Mouse (Mus musculus) cerebellum, adult 11-12 months (tissue): Measurements from ENCODE around the gene Rps3a1.

Experiments
- DNase-seq: peaks from one replicate; pipeline ENCODE4 v3.0.0; 2022

The Rps3a1 gene

GRCm38 (mm10) chr3:86142263-86142933, at the start of gene Rps3a1:
Rps3a1 (minus strand) TSS chr3:86142702.
- peak; percentile 97 for DNase-seq

- DNase-seq, result no peak
Observed at GRCm38 (mm10) chr3:86187736-86188389, 45.4 kb upstream of the Rps3a1 start.

DNA sequence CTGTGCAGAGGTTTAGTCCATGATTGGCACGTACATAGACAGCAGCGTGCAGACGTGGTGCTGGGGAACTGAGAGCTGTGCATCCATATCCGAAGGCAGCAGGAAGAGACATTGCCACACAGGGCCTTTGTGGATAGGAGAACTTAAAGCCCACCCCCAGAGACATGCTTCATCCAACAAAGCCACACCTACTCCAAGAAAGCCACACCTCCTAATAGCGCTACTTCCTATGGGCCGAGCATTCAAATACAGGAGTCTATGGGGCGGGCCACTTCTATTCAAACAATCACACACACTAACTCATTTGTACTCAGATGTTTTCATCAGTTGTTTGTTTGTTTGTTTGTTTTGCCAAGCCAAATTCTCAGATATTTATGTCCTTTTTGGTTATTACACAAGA, 42.0 kb upstream of the Rps3a1 start:
- no peak for DNase-seq

DNA sequence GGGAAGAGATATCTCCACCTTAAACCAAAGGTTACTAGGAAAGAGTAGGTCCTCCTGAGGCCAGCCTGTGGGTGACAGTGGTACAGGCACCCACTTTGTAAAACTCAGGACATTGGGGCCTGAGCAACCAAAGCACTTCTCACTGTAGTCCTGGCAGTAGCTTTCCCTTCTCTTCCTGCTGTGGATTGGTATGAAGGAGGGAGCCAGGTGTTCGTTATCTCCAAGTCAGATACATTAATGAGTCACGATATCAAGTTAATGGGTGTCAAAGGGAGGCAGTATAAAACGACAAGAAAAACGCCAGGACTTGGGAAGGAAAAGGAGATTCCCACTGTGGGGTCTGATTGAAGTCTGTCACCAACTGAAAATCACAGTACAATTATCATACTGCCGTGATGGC, 38.6 kb upstream of the Rps3a1 start:
- no peak for DNase-seq

- DNase-seq, result no peak
Observed at GRCm38 (mm10) chr3:86179714-86180113, 37.2 kb upstream of the Rps3a1 start.

DNA sequence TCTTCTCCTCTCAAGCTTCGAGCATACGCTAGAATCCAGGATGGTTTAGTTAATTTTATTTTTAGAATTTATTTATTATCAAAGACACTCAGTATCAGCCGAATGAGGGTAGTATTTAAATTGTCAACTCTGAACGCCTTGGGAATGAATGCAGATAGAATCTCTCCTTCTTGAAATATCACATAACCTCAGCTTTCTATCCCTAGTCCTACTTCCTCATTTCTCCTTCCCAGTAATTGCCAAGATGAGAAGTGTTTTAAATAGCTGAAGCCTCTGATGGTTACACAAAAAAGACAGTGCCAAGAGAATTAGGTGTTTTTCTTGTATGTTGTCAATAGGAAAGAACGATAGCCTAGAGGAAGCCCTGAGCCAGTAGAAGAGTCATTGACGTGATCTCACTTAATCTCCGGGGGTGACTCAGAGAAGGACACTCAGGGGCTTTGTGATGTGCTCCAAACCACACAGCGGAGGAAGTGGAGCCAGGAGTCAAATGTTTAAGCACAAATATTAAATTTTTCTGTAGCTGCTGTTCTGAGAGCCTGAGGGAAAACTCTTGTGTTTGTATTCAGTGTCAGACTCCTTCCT, 26.4 kb upstream of the Rps3a1 start:
- DNase-seq, result no peak

- no peak for DNase-seq
Observed at GRCm38 (mm10) chr3:86149521-86149920, 7.0 kb upstream of the Rps3a1 start.

DNA sequence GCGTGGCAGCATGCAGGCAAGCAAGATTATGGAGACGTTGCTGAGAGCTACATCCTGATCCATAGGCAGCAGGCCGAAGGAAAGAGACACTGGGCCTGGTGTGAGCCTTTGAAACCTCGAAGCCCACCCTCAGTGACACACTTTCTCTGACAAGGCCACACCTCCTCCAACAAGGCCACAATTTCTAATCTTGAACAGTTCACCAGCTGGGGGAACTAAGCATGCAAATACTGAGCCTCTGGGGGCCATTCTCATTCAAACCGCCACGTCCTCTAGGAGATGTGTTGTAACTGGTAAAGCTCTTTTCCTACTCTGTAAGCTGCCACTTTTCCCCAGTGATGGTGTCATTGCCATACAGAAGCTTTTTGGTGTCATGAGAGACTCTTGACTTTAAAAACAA, 6.6 kb upstream of the Rps3a1 start:
- no peak for DNase-seq

DNA sequence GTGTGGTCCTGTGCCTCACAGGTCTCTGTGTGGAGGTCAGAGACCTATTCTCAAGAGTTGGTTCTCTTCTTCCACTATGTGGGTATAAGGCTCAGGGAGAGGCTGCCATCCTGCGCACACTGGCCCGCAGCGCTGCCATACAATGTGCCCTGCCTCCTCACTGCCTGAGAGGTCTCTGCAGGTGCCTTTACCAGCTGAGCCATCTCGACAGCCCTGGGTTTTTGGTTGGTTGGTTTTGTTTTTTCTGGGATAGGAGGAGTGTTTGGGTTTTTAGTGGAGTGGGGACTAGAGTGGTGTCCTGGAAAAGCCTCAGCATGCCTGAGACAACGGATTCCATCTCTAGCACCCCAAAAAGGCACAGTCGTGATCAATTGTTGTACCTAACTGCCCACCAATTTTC, 841 bp upstream of the Rps3a1 start:
- DNase-seq, result peak; percentile 12

DNA sequence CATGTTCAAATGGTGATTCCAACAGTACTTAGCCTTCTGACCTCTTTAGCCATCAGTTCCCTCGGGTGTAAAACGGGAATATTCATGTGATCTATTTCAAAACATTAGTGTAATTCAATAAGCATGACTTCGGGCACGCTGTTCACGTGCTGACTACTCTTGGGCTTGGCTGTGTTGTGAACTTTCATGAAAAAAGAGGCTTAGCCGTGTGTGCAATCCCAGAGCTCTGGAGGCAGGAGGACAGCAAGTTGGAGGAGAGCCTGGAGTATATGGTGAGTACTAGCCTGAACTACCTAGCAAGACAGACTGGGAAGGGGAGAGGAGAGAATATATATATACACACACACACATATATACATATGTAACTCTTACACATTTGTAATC, 424 bp upstream of the Rps3a1 start:
- no peak for DNase-seq

DNA sequence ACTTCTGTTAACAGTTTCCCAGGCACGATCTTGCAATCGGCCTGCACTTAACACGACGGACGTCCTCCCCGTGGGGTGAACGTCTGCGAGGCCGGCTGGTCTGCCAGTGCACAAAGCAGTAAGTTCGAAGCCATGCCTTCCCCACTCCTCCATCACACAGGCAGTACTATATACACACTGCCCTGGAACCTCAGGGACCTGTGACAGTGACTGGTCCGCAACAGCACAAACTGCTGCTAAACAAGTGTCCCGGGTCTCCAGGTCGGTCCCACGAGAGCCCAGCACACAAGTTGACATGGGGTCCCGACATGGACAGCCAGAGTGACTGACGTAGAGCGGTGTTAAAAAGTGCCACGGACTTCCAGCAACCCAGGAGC, 628 bp downstream of the Rps3a1 start:
- no peak for DNase-seq

GRCm38 (mm10) chr3:86141366-86141765, 1.1 kb downstream of the Rps3a1 start:
- DNase-seq, result peak; percentile 13

DNA sequence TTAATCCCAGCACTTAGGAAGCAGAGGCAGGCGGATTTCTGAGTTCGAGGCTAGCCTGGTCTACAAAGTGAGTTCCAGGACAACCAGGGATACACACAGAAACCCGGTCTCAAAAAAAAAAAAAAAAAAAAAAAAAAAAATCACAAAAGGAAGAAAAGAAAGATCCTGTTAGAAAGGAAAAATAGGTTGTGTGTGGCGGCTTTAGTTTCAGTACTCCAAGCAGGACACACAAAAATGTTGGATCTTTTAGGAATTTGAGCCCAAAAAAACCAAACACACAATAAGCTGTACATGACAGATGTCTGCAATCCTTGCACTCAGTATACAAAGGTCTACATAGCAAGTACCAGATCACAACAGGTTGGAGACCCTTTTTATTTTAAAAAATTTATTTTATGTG, 2.8 kb downstream of the Rps3a1 start:
- no peak for DNase-seq

DNA sequence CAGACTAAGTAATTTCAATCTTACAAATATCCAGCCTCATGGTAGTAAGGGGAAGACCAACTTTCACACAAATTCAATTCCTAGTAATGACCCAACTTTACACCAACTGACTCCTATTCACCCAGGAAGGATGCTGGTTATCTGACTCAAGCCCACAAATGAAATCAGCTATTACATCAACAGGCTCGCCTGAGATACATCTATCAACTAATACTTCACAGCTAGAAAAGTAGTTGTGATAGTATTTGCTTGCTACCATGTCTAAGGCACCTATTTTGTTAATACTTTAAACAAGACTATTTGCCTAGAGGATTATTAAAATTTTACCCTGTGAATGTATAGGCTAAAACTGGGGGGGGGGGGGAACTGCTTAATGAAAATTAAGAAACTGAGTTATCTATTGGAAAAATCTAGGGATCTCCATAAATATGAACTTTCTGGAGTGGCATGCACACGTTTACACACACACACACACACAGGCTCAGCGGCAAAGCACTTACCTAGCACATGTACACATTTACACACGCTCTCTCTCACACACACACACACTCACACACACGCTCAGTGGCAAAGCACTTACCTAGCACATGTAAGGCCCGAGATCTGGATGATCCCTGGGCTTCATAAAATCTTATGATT, 5.4 kb downstream of the Rps3a1 start:
- DNase-seq, result no peak

DNA sequence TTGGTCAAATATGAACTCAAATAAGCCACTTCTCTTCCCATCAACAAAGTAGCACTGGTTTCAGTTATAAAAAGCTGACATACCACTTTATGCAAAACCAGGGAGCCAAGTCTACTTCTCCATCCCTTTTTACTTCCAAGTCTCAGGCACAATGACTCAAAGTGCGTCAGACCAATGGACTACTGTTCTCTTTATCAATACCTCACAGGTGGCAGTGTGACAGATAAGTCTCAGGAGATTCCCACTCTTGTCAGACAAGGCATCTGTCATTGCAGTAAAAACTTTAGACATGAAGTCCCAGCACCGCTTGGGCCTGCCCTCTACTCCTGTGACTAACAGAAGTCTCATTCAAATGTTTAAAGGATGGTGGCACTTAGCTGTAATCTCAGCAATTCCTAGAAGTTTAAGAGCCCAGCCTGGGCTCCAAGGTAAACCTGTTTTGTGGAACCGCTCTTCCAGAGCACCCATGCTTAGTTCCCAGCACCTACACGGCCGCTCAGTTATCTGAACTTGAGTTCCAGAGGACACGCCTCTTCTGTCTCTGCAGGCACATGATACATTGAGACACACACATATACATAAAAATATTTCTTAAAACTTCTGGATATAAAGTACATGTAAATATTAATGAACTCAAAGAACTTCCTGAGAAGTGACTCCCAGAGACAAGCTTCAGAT, 6.5 kb downstream of the Rps3a1 start:
- DNase-seq, result no peak

DNA sequence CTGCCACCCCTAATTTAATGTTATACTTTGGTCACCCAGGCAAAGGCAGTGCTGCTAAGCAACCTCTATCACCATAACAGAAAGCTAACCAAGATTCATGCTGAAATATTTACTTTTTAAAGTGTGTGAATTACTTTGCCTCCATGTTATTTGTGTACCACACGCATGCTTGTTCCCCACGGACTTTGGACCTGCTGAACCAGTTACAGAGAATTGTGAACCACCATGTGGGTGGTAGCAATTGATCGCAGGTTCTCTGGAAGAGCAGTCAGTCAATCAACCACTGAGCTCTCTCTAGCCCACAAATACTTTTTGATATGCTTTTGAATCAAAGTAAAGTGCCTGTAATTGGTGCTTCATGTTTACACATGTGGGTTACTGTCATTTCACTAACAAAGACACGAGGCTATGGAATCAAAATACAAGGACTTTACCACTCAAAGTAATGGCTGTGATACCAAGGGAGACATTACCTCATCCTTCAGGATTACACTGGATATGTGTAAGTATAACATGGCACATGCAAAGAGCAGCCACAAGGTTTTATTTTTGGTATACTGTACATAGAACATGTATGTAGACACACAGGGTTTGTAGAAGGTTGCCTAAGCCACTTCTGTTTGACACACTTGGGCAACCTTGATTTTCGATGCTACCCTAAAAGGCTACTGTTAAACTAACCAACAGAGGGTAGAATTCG, 7.4 kb downstream of the Rps3a1 start:
- no peak for DNase-seq

- peak; percentile 22 for DNase-seq
Observed at GRCm38 (mm10) chr3:86129757-86130156, 12.7 kb downstream of the Rps3a1 start.

- DNase-seq, result no peak
Observed at GRCm38 (mm10) chr3:86123251-86123746, 19.2 kb downstream of the Rps3a1 start.

DNA sequence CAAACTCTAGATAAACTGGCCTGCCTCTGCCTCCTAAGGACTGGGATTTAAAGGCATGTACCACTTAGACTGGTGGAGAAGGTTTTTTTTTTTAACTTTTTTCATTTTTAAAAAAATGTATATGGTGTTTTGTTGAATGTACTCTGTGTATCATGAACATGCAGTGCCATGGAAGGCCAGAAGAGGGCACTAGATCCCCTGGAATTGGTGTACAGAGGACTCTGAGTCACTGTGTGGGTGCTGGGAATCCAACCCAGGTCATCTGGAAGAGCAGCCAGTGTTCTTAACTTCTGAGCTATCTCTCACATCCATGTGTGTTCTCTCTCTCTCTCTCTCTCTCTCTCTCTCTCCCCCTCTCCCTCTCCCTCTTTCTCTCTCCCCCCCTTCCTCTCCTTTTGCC, 20.3 kb downstream of the Rps3a1 start:
- no peak for DNase-seq

DNA sequence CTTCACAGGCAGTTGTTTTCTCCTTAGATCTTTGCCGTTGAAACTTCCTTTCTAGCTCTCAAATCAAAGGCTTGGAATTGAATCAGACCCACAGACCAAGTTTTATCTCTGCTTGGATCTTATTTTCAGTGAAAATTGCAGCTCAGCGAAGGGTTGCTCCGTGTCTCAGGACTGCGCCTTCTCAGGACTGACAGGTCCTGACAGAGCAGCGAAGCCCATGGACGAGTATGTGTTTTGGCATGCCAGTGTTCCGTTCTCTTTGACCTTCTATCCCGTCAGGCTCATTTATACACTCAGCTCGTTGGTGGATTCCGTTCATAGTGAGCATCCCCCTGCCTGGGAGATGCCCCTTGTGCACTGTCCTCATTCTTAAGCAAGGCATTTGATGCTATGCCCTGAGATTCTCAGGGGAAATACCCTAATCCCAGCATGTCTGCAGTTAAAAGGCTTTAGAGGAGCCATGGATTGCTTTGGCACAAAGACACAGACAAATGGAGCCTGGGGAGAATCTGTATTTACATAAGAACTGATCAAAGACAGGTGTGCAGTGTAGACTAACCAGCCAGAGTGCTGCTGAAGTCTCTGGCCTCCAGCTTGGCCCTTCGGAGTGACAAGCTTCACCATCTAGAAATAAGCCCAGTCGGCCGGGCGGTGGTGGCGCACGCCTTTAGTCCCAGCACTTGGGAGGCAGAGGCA, 23.1 kb downstream of the Rps3a1 start:
- no peak for DNase-seq

DNA sequence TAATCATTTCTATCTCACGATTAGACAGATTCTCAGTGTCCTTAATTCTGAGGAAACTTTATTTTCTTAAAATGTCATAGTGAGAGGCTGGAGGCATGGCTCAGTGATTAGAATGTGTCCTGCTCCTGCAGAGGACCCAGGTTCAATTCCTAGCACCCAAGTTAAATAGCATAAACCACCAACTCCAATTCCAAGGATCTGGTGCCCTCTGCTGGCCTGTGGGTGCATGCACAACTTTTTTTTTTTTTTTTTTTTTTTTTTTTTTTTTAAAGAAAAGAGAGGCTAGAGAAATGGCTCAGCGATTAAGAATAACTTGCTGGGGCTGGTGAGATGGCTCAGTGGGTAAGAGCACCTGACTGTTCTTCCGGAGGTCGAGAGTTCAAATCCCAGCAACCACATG, 25.6 kb downstream of the Rps3a1 start:
- no peak for DNase-seq
